Mouse (Mus musculus) forebrain, embryonic 12.5 days (tissue): Measurements from ENCODE around the gene Gm5936. TPM values are rescaled to one million over a fixed set of nuclear protein-coding genes. Genes with fewer than 3 reads are reported as not detected.
A peak's percentile ranks its signal among the peaks of the same experiment; 100 is the strongest.
"Not testable (repeated sequence)": the region's sequence is repeated elsewhere in the genome, so short reads cannot be mapped to it uniquely, and the experiment has no call there.

Source experiments
- ATAC-seq: fragments of 200-750 bp; cut with Nextera tagmentation; 2 replicates; pipeline ENCODE4 v1.8.0; 2017; ENCODE audit warnings: moderate TSS enrichment; ENCODE audit not compliant: low FRiP score
- H3K27ac ChIP-seq: fragments of 300-500 bp; sonication (generic); 2 replicates; pipeline ENCODE4 v1.5.1; 2016; ENCODE audit warnings: mild to moderate bottlenecking
- H3K27me3 ChIP-seq: fragments of 300-500 bp; sonication (generic); 2 replicates; pipeline ENCODE4 v1.6.1; 2016; ENCODE audit warnings: mild to moderate bottlenecking
- H3K36me3 ChIP-seq: fragments of 300-500 bp; sonication (generic); replicated peaks from 2 replicates; pipeline ENCODE4 v1.6.1; 2016; ENCODE audit warnings: mild to moderate bottlenecking
- H3K4me1 ChIP-seq: fragments of 300-500 bp; sonication (generic); 2 replicates; pipeline ENCODE4 v1.6.1; 2016
- H3K4me2 ChIP-seq: fragments of 300-500 bp; sonication (generic); 2 replicates; pipeline ENCODE4 v1.6.1; 2016; ENCODE audit warnings: mild to moderate bottlenecking, moderate library complexity
- H3K4me3 ChIP-seq: fragments of 300-500 bp; sonication (generic); replicated peaks from 2 replicates; pipeline ENCODE4 v1.5.1; 2016; ENCODE audit warnings: mild to moderate bottlenecking
- H3K9ac ChIP-seq: fragments of 300-500 bp; sonication (generic); 2 replicates; pipeline ENCODE4 v1.6.1; 2016; ENCODE audit warnings: mild to moderate bottlenecking
- H3K9me3 ChIP-seq: fragments of 300-500 bp; sonication (generic); 2 replicates; pipeline ENCODE4 v1.6.1; 2016
- WGBS: fragments of 180-500 bp; shearing (Covaris S2); methylation state at CpG from one replicate; pipeline ENCODE4 v1.1.7; 2016; 5-methylcytosine and 5-hydroxymethylcytosine counted together
- polyA plus RNA-seq: library from polyadenylated mRNA; unstranded; fragments of >200 nt; fragmentation: Nextera tagmentation; extraction: Ambion mirVana; gene quantifications from 2 replicates; pipeline ENCODE4 v1.2.1, GENCODE M21; 2016

Gene Gm5936
- polyA plus RNA-seq: not detected in 2 replicates

- H3K27ac ChIP-seq, H3K9ac ChIP-seq, H3K27me3 ChIP-seq, H3K4me2 ChIP-seq, H3K4me1 ChIP-seq, H3K9me3 ChIP-seq, H3K4me3 ChIP-seq, H3K36me3 ChIP-seq: not testable (repeated sequence)
- WGBS: 45% methylated on average over 3 of the region's 5 CpGs
- ATAC-seq: peak; percentile 27; the same call in 1 of the 2 replicates
These were observed at the start of gene Gm5936 for GRCm38 (mm10) chrX:74836842-74837522. TSS of gene Gm5936 (plus strand) at chrX:74837196.

GRCm38 (mm10) chrX:74856104-74856503 lies 19.1 kb downstream of the Gm5936 start:
- not testable (repeated sequence) for H3K36me3 ChIP-seq, H3K4me1 ChIP-seq, H3K4me2 ChIP-seq, H3K9ac ChIP-seq, H3K27me3 ChIP-seq, H3K27ac ChIP-seq, H3K9me3 ChIP-seq, ATAC-seq, H3K4me3 ChIP-seq
- 91% methylated on average over 12 of the region's 12 CpGs for WGBS

GRCm38 (mm10) chrX:74880123-74880522 lies 43.1 kb downstream of the Gm5936 start:
- not testable (repeated sequence) for ATAC-seq, H3K4me3 ChIP-seq, H3K4me2 ChIP-seq, H3K36me3 ChIP-seq, H3K27ac ChIP-seq, H3K9me3 ChIP-seq, H3K4me1 ChIP-seq, H3K9ac ChIP-seq, H3K27me3 ChIP-seq
- WGBS: 54% methylated on average over 4 of the region's 6 CpGs

Other genes with a start within 250 kb of the Gm5936 start
- gene Olfr1325, start 244.5 kb upstream of the Gm5936 start, polyA plus RNA-seq: not detected in 2 replicates
- 0.15 TPM in 1 of 2 replicates, not detected in the other for gene Gm5640, start 191.6 kb upstream of the Gm5936 start, polyA plus RNA-seq
- not detected in 2 replicates for gene Gm6890, start 96.3 kb upstream of the Gm5936 start, polyA plus RNA-seq
- 0.85 and 1.0 TPM in 2 replicates for gene Gab3, start 248.3 kb downstream of the Gm5936 start, polyA plus RNA-seq